Mouse (Mus musculus) bone marrow macrophage, adult 2 months (primary cell): ENCODE data around the gene Efna5.

Experiments
- CTCF ChIP-seq: IDR thresholded peaks from 2 replicates; pipeline ENCODE4 v1.5.1; 2012; ENCODE audit warnings: low read depth, mild to moderate bottlenecking, low read length, moderate library complexity
- POLR2A ChIP-seq: IDR thresholded peaks from 2 replicates; pipeline ENCODE4 v1.6.1; 2012; ENCODE audit warnings: mild to moderate bottlenecking, low read depth, low read length, borderline replicate concordance

DNA sequence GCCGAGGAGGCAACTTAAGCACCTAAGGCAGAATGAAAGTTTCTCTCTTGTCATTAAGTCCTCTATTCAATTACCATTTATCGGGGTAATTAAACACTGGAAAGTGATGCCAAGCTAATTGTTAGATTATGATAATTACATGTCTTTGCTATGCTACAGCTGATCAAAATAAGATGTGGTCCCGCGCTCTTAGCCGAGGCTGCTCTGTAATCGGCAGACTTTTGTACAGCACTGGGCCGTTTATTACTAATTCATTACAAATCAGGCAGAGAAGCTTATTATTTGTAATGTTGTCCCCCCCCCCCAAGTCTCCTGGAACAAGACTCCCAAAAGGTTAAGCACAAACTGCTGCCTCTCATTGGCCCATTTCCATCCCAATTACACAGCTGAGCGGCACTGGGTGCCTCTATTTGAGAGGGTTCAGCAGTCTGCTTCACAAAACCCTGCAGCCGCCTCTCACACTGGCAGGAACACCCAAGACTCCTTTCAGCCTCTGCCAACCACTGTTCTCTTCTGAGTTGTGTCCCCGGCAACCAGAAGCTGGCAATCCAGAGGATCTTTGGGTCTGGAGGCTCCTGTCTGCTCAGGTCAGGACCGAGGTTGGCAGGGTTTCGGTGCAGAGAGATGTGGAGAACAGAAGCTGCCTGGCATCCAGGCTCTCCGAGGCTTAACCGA, 221.5 kb downstream of the Efna5 start:
- no peak for TF ChIP-seq CTCF
- no peak for TF ChIP-seq POLR2A
